Mouse (Mus musculus) splenic B cell, adult 2 months (primary cell): ENCODE results near the gene Grid2.

Experiments
- DNase-seq: peaks from one replicate; pipeline ENCODE4 v3.0.0-alpha.2; 2011; ENCODE audit warnings: low read depth, low spot score
- H3K27me3 ChIP-seq: 2 replicates; pipeline ENCODE4 v1.6.1; 2012; ENCODE audit warnings: mild to moderate bottlenecking, low read length, moderate library complexity, mixed read lengths; ENCODE audit not compliant: control insufficient read depth, poor library complexity, insufficient read depth, severe bottlenecking
- H3K36me3 ChIP-seq: 2 replicates; pipeline ENCODE4 v1.6.1; 2012; ENCODE audit warnings: mild to moderate bottlenecking, low read length, moderate library complexity, mixed read lengths; ENCODE audit not compliant: control insufficient read depth, poor library complexity, insufficient read depth, severe bottlenecking

Gene Grid2

GRCm38 (mm10) chr6:63255826-63256555 lies at the start of gene Grid2:
Grid2 (plus strand) TSS chr6:63255876.
- no peak for DNase-seq
- no peaks in the 10 kb centered on the region for H3K27me3 ChIP-seq
- H3K36me3 ChIP-seq: no peaks in the 10 kb centered on the region

GRCm38 (mm10) chr6:63250738-63251137 lies 4.9 kb upstream of the Grid2 start:
- H3K36me3 ChIP-seq: no peaks in the 10 kb centered on the region
- no peaks in the 10 kb centered on the region for H3K27me3 ChIP-seq
- no peak for DNase-seq

- no peaks in the 10 kb centered on the region for H3K36me3 ChIP-seq
- H3K27me3 ChIP-seq: no peaks in the 10 kb centered on the region
- no peak for DNase-seq
These were observed 1.1 kb downstream of the Grid2 start for GRCm38 (mm10) chr6:63256556-63257405.

- DNase-seq: no peak
- no peaks in the 10 kb centered on the region for H3K36me3 ChIP-seq
These were observed 1.8 kb downstream of the Grid2 start for GRCm38 (mm10) chr6:63257406-63257845.

GRCm38 (mm10) chr6:63257876-63258275 lies 2.2 kb downstream of the Grid2 start:
- Histone ChIP-seq H3K36me3 (no peaks in the 10 kb centered on the region), H3K27me3 (no peaks in the 10 kb centered on the region)
- no peak for DNase-seq

More at GRCm38 (mm10) chr6:63257406-63257845, 1.8 kb downstream of the Grid2 start:
- H3K27me3 ChIP-seq: no peaks in the 10 kb centered on the region

- Histone ChIP-seq H3K27me3 (no peaks in the 10 kb centered on the region), H3K36me3 (no peaks in the 10 kb centered on the region)
- DNase-seq: no peak
These were observed 4.1 kb downstream of the Grid2 start for GRCm38 (mm10) chr6:63259764-63260163.

- no peaks in the 10 kb centered on the region for H3K36me3 ChIP-seq
- no peaks in the 10 kb centered on the region for H3K27me3 ChIP-seq
- DNase-seq: no peak
These were observed 28.7 kb downstream of the Grid2 start for GRCm38 (mm10) chr6:63284419-63284818.

GRCm38 (mm10) chr6:63342438-63343004 lies 86.8 kb downstream of the Grid2 start:
- no peak for DNase-seq
- Histone ChIP-seq H3K36me3 (no peaks in the 10 kb centered on the region), H3K27me3 (no peaks in the 10 kb centered on the region)

GRCm38 (mm10) chr6:63347015-63347414 lies 91.3 kb downstream of the Grid2 start:
- Histone ChIP-seq H3K27me3 (no peaks in the 10 kb centered on the region), H3K36me3 (no peaks in the 10 kb centered on the region)
- no peak for DNase-seq

- no peak for DNase-seq
- no peaks in the 10 kb centered on the region for H3K36me3 ChIP-seq
These were observed 125.5 kb downstream of the Grid2 start for GRCm38 (mm10) chr6:63381061-63381611.

GRCm38 (mm10) chr6:63401698-63402097 lies 146.0 kb downstream of the Grid2 start:
- no peaks in the 10 kb centered on the region for H3K27me3 ChIP-seq
- no peaks in the 10 kb centered on the region for H3K36me3 ChIP-seq
- DNase-seq: no peak

More at GRCm38 (mm10) chr6:63381061-63381611, 125.5 kb downstream of the Grid2 start:
- no peaks in the 10 kb centered on the region for H3K27me3 ChIP-seq

GRCm38 (mm10) chr6:63417534-63417933 lies 161.9 kb downstream of the Grid2 start:
- no peaks in the 10 kb centered on the region for H3K36me3 ChIP-seq
- DNase-seq: no peak
- no peaks in the 10 kb centered on the region for H3K27me3 ChIP-seq

GRCm38 (mm10) chr6:63432751-63433150 lies 177.1 kb downstream of the Grid2 start:
- H3K27me3 ChIP-seq: no peaks in the 10 kb centered on the region
- no peak for DNase-seq
- no peaks in the 10 kb centered on the region for H3K36me3 ChIP-seq

- DNase-seq: no peak
- H3K36me3 ChIP-seq: no peaks in the 10 kb centered on the region
- H3K27me3 ChIP-seq: no peaks in the 10 kb centered on the region
These were observed 192.5 kb downstream of the Grid2 start for GRCm38 (mm10) chr6:63448175-63448574.

GRCm38 (mm10) chr6:63482141-63482540 lies 226.5 kb downstream of the Grid2 start:
- DNase-seq: no peak
- Histone ChIP-seq H3K27me3 (no peaks in the 10 kb centered on the region), H3K36me3 (no peaks in the 10 kb centered on the region)
